Mouse (Mus musculus): ENCODE data around the gene Agtr1a. TPM values are rescaled to one million over a fixed set of nuclear protein-coding genes. Genes with fewer than 3 reads are reported as not detected.

Agtr1a gene
- 150 and 236 TPM in 2 replicates for total RNA-seq (2021)
- long read RNA-seq, transcript Agtr1a-201 (3 exons, 2,199 nt): major isoform, 42 of 61 reads
- long read RNA-seq, partial matches to known transcripts: 0 of 61 reads
- long read RNA-seq, other reads (novel, unspliced or antisense): 19 of 61 reads

DNA sequence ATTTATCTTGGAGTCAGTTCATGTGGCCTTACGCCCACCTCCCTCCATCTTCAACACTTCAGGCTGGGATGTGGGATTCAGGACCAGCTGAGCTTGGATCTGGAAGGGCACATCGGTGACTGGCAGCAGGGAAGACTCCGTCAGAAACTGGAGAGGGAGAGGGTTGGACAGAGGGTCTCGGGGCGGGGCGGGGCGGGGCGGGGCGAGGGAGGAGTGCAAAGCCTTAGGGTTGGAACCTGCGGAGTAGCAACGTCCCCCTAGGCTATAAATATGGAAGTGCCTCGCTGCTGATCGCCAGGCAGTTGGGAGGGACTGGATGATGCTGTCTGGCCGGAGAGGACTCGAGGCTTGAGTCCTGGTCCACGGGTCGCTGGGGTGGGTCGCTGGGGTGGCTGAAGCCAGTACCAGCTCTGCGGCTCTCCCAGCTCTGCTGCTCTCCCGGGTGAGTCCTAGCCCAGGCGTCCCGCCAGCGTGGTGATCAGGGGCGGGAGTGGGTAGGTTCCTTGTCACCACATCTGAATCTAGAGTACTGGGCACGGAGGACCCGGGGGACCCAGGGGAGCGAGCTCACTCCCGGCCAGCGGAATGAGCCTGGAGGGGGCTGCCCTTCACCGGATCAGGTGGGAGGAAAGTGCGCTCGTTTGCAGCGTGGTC is at the start of gene Agtr1a:
TSS of gene Agtr1a (plus strand) at position 294 of the 654 bp plus-strand sequence.
- DNase-seq: peak; percentile 85

DNA sequence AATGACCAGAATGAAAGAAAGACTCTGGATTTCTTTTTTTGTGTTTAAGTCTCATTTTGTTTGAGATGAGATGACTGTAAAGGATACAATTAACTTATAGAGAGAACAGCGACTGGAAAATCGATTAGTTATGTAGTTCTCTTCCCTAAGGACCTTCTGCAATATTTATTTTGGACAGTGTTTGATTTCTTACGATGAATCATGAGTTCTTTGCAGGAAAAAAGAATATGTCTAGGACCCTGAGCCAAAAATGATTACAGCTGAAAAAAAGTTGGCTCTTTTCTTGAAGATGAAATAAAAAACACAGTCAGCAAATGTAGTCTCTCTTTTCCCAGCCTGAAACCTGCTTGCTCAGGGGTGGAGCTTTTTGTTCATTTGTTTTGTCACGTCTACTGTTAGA is 26.0 kb upstream of the Agtr1a start:
- DNase-seq: no peak

DNA sequence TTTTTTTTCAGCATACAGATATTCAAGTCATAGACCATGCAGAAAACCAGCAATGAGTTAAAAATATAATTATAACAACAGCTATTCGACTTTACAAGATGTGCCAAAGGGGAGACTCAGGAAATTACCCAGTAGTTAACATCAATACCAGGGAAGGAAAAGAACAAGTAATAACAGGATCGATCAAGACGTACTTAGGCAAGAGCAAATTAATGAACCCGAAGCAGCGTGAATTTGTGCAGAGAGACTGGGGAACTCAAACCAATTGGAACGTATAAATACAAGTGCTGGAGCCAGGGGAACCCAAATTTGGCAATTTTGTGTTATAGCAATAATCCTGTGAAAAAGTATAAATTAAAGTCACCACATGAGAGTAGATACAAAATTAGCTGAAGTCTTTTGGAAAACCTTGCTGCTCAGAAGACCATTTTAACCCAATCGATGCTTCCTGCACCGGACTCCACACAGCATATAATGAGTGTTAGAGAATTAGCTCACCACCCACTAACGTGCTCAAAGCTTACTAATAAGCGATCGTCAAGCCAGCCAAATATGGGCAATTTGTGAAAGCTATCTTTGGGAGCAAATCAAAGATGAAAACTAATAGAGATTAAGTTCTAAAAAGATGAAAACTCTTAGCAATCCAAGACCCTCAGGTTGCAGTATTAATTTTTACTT is 11.4 kb upstream of the Agtr1a start:
- no peak for DNase-seq

GRCm38 (mm10) chr13:30331061-30331460 is 5.2 kb upstream of the Agtr1a start:
- peak; percentile 49 for DNase-seq

- DNase-seq: no peak
Observed at GRCm38 (mm10) chr13:30331851-30332250, 4.4 kb upstream of the Agtr1a start.

DNA sequence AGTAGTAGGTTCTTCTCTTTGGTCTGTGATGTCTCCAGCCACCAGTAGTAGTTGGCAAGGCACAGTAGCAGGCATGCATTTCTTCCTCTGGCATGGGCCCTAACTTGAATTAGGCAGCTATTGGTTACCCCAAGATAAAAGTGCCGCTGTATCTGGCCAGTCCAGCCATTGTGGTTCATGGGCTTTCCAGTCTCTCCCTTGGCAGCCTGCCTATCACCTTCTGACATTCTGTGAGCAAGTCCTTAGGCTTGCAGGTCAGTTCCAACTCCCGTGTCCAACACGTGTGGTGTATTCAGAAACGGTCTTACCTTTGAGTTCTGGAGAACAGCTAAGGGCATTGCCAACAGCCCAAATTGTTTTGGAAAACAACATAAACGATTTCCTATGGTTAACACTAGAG is 3.7 kb upstream of the Agtr1a start:
- DNase-seq: no peak

GRCm38 (mm10) chr13:30334667-30335066 is 1.6 kb upstream of the Agtr1a start:
- DNase-seq: no peak

GRCm38 (mm10) chr13:30336913-30337312 is 672 bp downstream of the Agtr1a start:
- no peak for DNase-seq

- DNase-seq: no peak
Observed at GRCm38 (mm10) chr13:30337646-30338045, 1.4 kb downstream of the Agtr1a start.

DNA sequence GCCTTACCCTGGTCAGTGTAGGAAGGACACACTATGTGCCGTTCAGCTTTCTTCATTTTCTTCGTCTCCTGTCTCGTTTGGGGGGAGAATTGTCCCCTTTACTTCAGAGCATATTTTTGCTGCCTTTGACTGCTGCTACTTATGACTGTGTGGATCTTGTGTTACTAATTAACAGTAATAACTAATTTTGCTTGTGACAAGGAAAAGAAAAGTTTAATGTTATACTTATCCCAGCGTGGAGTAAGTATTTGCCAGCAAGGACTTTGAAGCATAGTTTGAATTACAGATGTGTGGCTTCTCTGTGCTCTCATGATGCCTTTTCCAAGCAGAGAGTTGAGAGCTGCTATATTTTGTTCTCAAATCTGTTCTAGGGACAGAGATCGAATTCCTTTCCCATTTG is 2.3 kb downstream of the Agtr1a start:
- DNase-seq: no peak

- no peak for DNase-seq
Observed at GRCm38 (mm10) chr13:30339927-30340326, 3.7 kb downstream of the Agtr1a start.

DNA sequence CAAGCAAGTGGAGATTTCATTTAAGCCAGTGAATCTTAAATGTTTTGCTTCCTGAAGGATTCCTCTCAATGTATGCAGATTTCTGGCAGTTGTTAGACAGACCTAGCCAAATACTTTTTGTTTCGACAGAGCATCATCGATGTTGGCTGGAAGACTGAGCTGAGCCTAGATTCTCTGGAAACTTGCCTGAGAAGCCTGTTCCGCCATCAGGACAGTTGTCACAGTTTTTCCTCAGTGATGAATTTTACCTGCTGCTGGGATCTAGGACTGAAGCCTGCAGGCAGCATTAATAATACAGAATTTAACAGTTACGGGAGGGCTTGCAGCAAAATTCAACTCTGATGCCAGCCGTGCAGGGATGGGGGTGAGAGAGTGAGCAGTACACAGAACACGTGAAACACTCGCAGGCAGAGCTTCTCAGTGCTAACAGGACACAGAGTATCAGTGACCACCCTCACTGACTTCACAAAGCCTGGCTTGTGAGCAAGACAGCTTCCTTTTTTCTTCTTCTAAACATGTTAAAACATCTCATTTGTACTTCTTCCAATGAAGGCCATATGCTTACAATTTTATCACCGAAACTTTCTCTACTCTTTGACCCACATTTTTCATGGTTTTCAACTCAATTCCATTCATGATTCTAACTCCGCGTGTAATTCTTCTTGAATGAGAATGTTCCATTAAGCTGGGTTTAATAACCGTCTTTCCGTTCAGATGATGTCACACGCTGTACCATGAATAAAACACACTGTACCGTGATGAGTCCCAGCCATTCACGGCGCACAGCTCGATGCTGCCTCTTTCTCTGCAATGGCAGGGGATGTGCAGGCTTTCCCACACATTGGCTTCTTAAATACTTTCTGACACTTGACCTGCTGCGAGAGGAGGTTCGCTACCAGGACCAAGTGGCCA is 6.0 kb downstream of the Agtr1a start:
- no peak for DNase-seq

DNA sequence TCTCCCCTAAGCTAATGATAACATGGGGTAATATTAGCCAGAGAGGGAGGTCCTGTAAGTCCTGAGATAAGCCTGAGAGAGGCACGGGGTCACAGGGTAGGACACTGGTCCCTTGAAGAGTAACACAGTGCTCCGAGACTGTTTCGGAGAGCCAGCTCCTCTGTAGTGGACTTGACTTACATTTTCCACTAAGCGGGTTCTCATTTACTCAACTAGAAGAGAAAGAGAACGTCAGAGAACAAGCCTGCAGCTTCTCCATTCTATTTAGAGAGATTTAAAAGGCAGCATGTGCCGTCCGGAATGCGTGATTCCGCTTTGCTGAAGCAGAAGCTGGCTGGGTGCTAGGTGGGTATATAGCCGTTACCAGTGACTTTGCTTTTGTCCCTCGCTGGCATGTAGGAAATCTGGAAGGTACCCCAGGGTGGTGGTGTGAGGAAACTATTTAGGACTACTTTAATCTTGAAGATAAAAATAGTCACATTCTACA is 9.2 kb downstream of the Agtr1a start:
- no peak for DNase-seq

DNA sequence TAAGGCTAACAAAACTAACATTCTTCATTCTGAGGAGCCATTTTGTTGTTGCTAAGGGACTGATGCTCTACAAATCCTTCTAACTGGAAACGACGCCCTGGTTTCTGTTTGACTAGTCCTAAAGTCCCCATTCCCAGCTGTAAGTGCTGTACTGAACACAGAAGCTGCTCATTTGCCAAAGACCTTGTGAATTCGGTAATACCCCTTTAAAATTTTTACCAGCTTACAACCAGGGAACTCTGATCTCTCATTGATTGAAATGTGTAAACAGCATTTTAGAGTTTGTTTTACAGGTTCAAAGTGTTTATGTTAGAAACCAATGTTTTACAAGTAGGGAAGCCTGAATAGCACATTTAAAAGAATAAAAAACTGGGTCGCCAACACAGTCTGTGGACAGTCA is 10.6 kb downstream of the Agtr1a start:
- DNase-seq: no peak

- DNase-seq: no peak
Observed at GRCm38 (mm10) chr13:30348306-30348705, 12.1 kb downstream of the Agtr1a start.

- no peak for DNase-seq
Observed at GRCm38 (mm10) chr13:30351966-30352365, 15.7 kb downstream of the Agtr1a start.

- DNase-seq: no peak
Observed at GRCm38 (mm10) chr13:30354991-30355580, 18.8 kb downstream of the Agtr1a start.

DNA sequence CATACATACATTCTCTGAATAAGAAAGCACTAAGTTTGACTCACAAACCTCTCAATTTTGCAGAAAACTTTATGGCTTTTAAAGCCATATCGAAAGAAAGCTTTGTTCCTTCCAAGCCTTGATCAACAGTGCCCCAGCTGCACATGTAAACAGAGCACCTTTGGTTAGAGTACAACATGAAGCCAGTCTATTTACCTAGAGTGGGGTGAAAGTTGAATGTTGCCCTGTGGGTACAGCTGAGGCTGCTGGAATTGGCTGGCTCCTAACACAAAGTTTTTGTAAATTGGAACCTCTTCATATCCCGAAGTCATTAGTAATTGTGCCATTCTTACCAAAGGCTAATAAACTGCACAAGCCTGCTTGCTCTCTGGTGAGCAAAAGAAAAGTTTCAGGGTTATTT is 19.7 kb downstream of the Agtr1a start:
- DNase-seq: no peak

GRCm38 (mm10) chr13:30358456-30359168 is 22.4 kb downstream of the Agtr1a start:
- no peak for DNase-seq

DNA sequence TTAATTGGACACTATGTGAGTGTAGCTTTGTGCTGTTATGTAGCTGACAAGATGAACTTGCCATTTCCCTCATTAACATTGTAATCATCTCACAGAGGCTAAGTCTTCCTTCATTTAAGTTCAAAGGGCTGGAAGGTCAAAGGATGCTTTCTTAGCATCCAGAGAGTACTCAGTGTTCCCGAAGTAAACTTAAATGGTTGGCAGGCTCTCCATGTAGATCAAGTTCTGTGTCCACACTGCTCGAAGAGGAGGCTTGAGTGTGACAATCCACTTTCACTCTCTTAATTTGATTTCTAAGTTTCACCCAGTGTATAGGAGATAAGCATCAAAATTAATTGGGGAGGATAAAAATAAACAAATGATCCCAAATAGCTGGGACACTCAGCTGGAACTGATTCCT is 23.6 kb downstream of the Agtr1a start:
- DNase-seq: no peak

DNA sequence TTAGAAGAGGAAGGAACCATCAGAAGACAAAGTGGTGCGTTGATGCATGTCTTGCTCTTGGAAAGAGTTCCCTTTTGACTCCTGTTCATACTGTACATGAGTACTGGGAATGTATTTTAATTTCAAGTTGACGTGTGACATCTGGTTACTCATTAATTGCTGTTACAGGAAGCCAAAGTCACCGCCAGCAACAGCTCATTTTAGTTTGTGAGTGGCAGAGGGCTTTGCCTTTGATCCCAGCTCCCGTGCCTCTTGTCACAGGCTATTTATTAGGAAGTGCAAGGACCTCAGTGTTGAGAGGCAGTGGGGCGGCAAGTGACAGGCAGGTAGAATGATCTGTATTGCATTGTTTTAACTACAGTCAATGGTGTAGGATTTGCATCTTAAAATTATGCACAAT is 24.8 kb downstream of the Agtr1a start:
- DNase-seq: no peak

- no peak for DNase-seq
Observed at GRCm38 (mm10) chr13:30362048-30362447, 25.8 kb downstream of the Agtr1a start.

All from adrenal gland, postnatal 25 days (tissue).